Mouse (Mus musculus) forebrain, embryonic 14.5 days (tissue): ENCODE data around the gene Senp2. TPM values are rescaled to one million over a fixed set of nuclear protein-coding genes. Genes with fewer than 3 reads are reported as not detected.

ENCODE experiments used
- ATAC-seq: fragments of 200-750 bp; cut with Nextera tagmentation; 2 replicates; pipeline ENCODE4 v1.8.0; 2017; ENCODE audit warnings: mild to moderate bottlenecking, moderate library complexity
- DNase-seq: peaks from one replicate; pipeline ENCODE4 v3.0.0-alpha.2; 2015; ENCODE audit warnings: low spot score
- H3K27ac ChIP-seq: fragments of 300-500 bp; sonication (generic); 2 replicates; pipeline ENCODE4 v1.5.1; 2014; ENCODE audit warnings: low read depth, mild to moderate bottlenecking, control low read depth, low read length, moderate library complexity
- H3K27me3 ChIP-seq: fragments of 300-500 bp; sonication (generic); replicated peaks from 2 replicates; pipeline ENCODE4 v1.6.1; 2014; ENCODE audit warnings: low read length, control low read depth, mixed read lengths; ENCODE audit not compliant: control insufficient read depth, insufficient read depth
- H3K36me3 ChIP-seq: fragments of 300-500 bp; sonication (generic); 2 replicates; pipeline ENCODE4 v1.6.1; 2014; ENCODE audit warnings: low read length, control low read depth; ENCODE audit not compliant: control insufficient read depth, insufficient read depth
- H3K4me1 ChIP-seq: fragments of 300-500 bp; sonication (generic); 2 replicates; pipeline ENCODE4 v1.6.1; 2014; ENCODE audit warnings: antibody characterized with exemption, low read length, control low read depth; ENCODE audit not compliant: control insufficient read depth, insufficient read depth
- H3K4me2 ChIP-seq: fragments of 300-500 bp; sonication (generic); 2 replicates; pipeline ENCODE4 v1.6.1; 2014; ENCODE audit warnings: mild to moderate bottlenecking, control low read depth, low read length
- H3K4me3 ChIP-seq: fragments of 300-500 bp; sonication (generic); 2 replicates; pipeline ENCODE4 v1.5.1; 2014; ENCODE audit warnings: low read depth, low read length, control low read depth
- H3K9ac ChIP-seq: fragments of 300-500 bp; sonication (generic); 2 replicates; pipeline ENCODE4 v1.6.1; 2014; ENCODE audit warnings: mild to moderate bottlenecking, low read length, control low read depth, moderate library complexity
- H3K9me3 ChIP-seq: fragments of 300-500 bp; sonication (generic); replicated peaks from 2 replicates; pipeline ENCODE4 v1.6.1; 2016; ENCODE audit warnings: low read length, control low read depth, mixed read lengths; ENCODE audit not compliant: control insufficient read depth
- WGBS: fragments of 180-500 bp; shearing (Covaris S2); extraction: QIAGEN DNeasy Blood & Tissue Kit; methylation state at CpG from one replicate; pipeline ENCODE4 v1.1.7; 2014; 5-methylcytosine and 5-hydroxymethylcytosine counted together
- polyA plus RNA-seq: library from polyadenylated mRNA; unstranded; fragments of >200 nt; fragmentation: Nextera tagmentation; extraction: Ambion mirVana; gene quantifications from 2 replicates; pipeline ENCODE4 v1.2.1, GENCODE M21; 2014

Senp2 gene
- polyA plus RNA-seq, 1 experiment from 2014 or later, result 44.4 TPM

- no peak for ATAC-seq
- Histone ChIP-seq H3K4me3 (no peak overlapping the region), H3K27ac (no peak overlapping the region), H3K36me3 (peaks cover 77% of the 10 kb centered on the region), H3K27me3 (no peaks in the 10 kb centered on the region), H3K9me3 (no peaks in the 10 kb centered on the region), H3K4me1 (no peaks in the 10 kb centered on the region), H3K9ac (no peak overlapping the region), H3K4me2 (no peak overlapping the region)
- DNase-seq, result no peak
- 95% methylated on average over 4 of the region's 4 CpGs for WGBS
Observed at GRCm38 (mm10) chr16:22043830-22044229, 34.5 kb downstream of the Senp2 start.

- DNase-seq (no peak), ATAC-seq (no peak)
- Histone ChIP-seq H3K27ac (no peak overlapping the region), H3K36me3 (peaks cover 61% of the 10 kb centered on the region), H3K4me1 (no peaks in the 10 kb centered on the region), H3K9ac (no peak overlapping the region), H3K4me3 (no peak overlapping the region), H3K27me3 (no peaks in the 10 kb centered on the region), H3K9me3 (no peaks in the 10 kb centered on the region), H3K4me2 (no peak overlapping the region)
- 97% methylated on average over 3 of the region's 3 CpGs for WGBS
Observed at GRCm38 (mm10) chr16:22045930-22046329, 36.6 kb downstream of the Senp2 start.

GRCm38 (mm10) chr16:22046739-22047366, 37.6 kb downstream of the Senp2 start:
- ATAC-seq (peak; percentile 75), DNase-seq (peak; percentile 55)
- peaks cover 54% of the 10 kb centered on the region for H3K36me3 ChIP-seq
- H3K27me3 ChIP-seq, result no peaks in the 10 kb centered on the region
- H3K9me3 ChIP-seq, result no peaks in the 10 kb centered on the region
- no peak overlapping the region for H3K4me3 ChIP-seq
- H3K27ac ChIP-seq, result no peak overlapping the region; the same call in 1 of the 2 replicates
- H3K4me1 ChIP-seq, result no peaks in the 10 kb centered on the region
- H3K4me2 ChIP-seq, result no peak overlapping the region
- 42% methylated on average over 10 of the region's 10 CpGs for WGBS
- no peak overlapping the region for H3K9ac ChIP-seq

- Histone ChIP-seq H3K36me3 (peaks cover 11% of the 10 kb centered on the region; the same call in 1 of the 2 replicates), H3K9me3 (no peaks in the 10 kb centered on the region), H3K9ac (no peak overlapping the region), H3K27me3 (no peaks in the 10 kb centered on the region), H3K27ac (no peak overlapping the region), H3K4me1 (no peaks in the 10 kb centered on the region), H3K4me3 (no peak overlapping the region), H3K4me2 (no peak overlapping the region)
- DNase-seq (no peak), ATAC-seq (no peak)
- WGBS, result 94% methylated on average over 21 of the region's 21 CpGs
Observed at GRCm38 (mm10) chr16:22053411-22053810, 44.1 kb downstream of the Senp2 start.

GRCm38 (mm10) chr16:22057498-22057897, 48.2 kb downstream of the Senp2 start:
- peaks cover 41% of the 10 kb centered on the region for H3K36me3 ChIP-seq
- no peak overlapping the region for H3K4me3 ChIP-seq
- no peaks in the 10 kb centered on the region for H3K4me1 ChIP-seq
- ATAC-seq, result no peak
- no peaks in the 10 kb centered on the region for H3K27me3 ChIP-seq
- WGBS, result 79% methylated on average over 6 of the region's 6 CpGs
- no peaks in the 10 kb centered on the region for H3K9me3 ChIP-seq
- no peak overlapping the region for H3K27ac ChIP-seq
- no peak overlapping the region for H3K4me2 ChIP-seq
- DNase-seq, result no peak
- H3K9ac ChIP-seq, result no peak overlapping the region

GRCm38 (mm10) chr16:22058871-22059270, 49.6 kb downstream of the Senp2 start:
- Histone ChIP-seq H3K4me1 (no peaks in the 10 kb centered on the region), H3K36me3 (peaks cover 54% of the 10 kb centered on the region), H3K9ac (no peak overlapping the region), H3K9me3 (no peaks in the 10 kb centered on the region), H3K4me3 (no peak overlapping the region), H3K4me2 (no peak overlapping the region), H3K27me3 (no peaks in the 10 kb centered on the region), H3K27ac (no peak overlapping the region)
- ATAC-seq (no peak), DNase-seq (no peak)
- 97% methylated on average over 7 of the region's 7 CpGs for WGBS

- no peak overlapping the region for H3K9ac ChIP-seq
- no peaks in the 10 kb centered on the region for H3K27me3 ChIP-seq
- DNase-seq (no peak), ATAC-seq (no peak)
- 95% methylated on average over 10 of the region's 10 CpGs for WGBS
- H3K4me3 ChIP-seq, result no peak overlapping the region
- no peaks in the 10 kb centered on the region for H3K4me1 ChIP-seq
- H3K36me3 ChIP-seq, result peaks cover 68% of the 10 kb centered on the region
- H3K4me2 ChIP-seq, result no peak overlapping the region
- no peak overlapping the region for H3K27ac ChIP-seq
- H3K9me3 ChIP-seq, result no peaks in the 10 kb centered on the region
Observed at GRCm38 (mm10) chr16:22060416-22060815, 51.1 kb downstream of the Senp2 start.

GRCm38 (mm10) chr16:22061555-22062160, 52.4 kb downstream of the Senp2 start:
- peaks cover 80% of the 10 kb centered on the region for H3K36me3 ChIP-seq
- no peak for ATAC-seq

GRCm38 (mm10) chr16:22062284-22062683, 53.0 kb downstream of the Senp2 start:
- no peaks in the 10 kb centered on the region for H3K9me3 ChIP-seq
- H3K4me1 ChIP-seq, result no peaks in the 10 kb centered on the region
- no peak overlapping the region for H3K9ac ChIP-seq
- H3K4me2 ChIP-seq, result no peak overlapping the region
- no peak for DNase-seq
- 76% methylated on average over 4 of the region's 4 CpGs for WGBS
- no peaks in the 10 kb centered on the region for H3K27me3 ChIP-seq
- H3K27ac ChIP-seq, result no peak overlapping the region
- no peak overlapping the region for H3K4me3 ChIP-seq
- peaks cover 83% of the 10 kb centered on the region for H3K36me3 ChIP-seq
- ATAC-seq, result no peak

More at GRCm38 (mm10) chr16:22061555-22062160, 52.4 kb downstream of the Senp2 start:
- H3K4me2 ChIP-seq, result no peak overlapping the region
- no peaks in the 10 kb centered on the region for H3K27me3 ChIP-seq
- WGBS, result 86% methylated on average over 14 of the region's 14 CpGs
- no peaks in the 10 kb centered on the region for H3K9me3 ChIP-seq
- H3K4me1 ChIP-seq, result no peaks in the 10 kb centered on the region
- no peak overlapping the region for H3K4me3 ChIP-seq
- no peak overlapping the region for H3K9ac ChIP-seq
- no peak for DNase-seq
- H3K27ac ChIP-seq, result no peak overlapping the region
